Mouse (Mus musculus): ENCODE measurements at regions not wholly inside any gene's neighbourhood (a gene's known extent, or its start where the extent isn't known, plus 50 kb on each side); places are given as distances from the start of the nearest gene placed in this dataset.

GRCm38 (mm10) chr1:194223610-194224009 lies 394.4 kb upstream of the Plxna2 start:
- Histone ChIP-seq H3K9me3 (no peaks in the 10 kb centered on the region), H3K27me3 (no peaks in the 10 kb centered on the region), H3K27ac (peak overlapping the region; percentile 61), H3K36me3 (replicated peaks) (no peaks in the 10 kb centered on the region), H3K4me1 (peaks cover 51% of the 10 kb centered on the region), H3K9ac (no peak overlapping the region), H3K4me3 (replicated peaks) (no peak overlapping the region), H3K4me2 (no peak overlapping the region)
- no peak for ATAC-seq (ENCODE audit: low FRiP score)
- 48% methylated on average over 2 of the region's 2 CpGs for WGBS

DNA sequence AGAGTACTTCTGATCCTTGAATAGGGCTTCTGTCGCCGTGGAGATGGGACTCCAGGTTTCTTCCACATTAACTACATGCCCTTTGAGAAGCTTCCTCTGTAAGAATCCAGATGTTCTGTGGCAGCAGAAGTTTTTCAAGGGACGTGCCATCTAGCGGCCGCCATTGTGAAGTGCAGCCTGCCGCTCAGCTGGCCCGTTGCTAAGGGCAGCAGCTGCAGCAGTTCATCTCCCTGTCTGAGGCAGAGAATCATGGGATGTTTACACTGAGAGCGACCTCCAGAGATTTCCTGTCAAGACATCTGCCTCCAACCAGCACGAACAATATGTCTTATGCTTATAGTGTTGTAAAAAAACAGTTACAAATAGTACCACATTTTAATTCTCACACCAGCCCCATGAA lies 395.0 kb upstream of the Plxna2 start:
- no peaks in the 10 kb centered on the region for H3K36me3 ChIP-seq (replicated peaks)
- peak; percentile 75 for ATAC-seq (ENCODE audit: low FRiP score)
- WGBS: 2% methylated on average over 9 of the region's 9 CpGs
- no peaks in the 10 kb centered on the region for H3K27me3 ChIP-seq
- no peaks in the 10 kb centered on the region for H3K9me3 ChIP-seq
- H3K4me2 ChIP-seq: no peak overlapping the region
- H3K4me1 ChIP-seq: peaks cover 48% of the 10 kb centered on the region
- H3K4me3 ChIP-seq (replicated peaks): no peak overlapping the region
- no peak overlapping the region for H3K9ac ChIP-seq
- no peak overlapping the region for H3K27ac ChIP-seq

DNA sequence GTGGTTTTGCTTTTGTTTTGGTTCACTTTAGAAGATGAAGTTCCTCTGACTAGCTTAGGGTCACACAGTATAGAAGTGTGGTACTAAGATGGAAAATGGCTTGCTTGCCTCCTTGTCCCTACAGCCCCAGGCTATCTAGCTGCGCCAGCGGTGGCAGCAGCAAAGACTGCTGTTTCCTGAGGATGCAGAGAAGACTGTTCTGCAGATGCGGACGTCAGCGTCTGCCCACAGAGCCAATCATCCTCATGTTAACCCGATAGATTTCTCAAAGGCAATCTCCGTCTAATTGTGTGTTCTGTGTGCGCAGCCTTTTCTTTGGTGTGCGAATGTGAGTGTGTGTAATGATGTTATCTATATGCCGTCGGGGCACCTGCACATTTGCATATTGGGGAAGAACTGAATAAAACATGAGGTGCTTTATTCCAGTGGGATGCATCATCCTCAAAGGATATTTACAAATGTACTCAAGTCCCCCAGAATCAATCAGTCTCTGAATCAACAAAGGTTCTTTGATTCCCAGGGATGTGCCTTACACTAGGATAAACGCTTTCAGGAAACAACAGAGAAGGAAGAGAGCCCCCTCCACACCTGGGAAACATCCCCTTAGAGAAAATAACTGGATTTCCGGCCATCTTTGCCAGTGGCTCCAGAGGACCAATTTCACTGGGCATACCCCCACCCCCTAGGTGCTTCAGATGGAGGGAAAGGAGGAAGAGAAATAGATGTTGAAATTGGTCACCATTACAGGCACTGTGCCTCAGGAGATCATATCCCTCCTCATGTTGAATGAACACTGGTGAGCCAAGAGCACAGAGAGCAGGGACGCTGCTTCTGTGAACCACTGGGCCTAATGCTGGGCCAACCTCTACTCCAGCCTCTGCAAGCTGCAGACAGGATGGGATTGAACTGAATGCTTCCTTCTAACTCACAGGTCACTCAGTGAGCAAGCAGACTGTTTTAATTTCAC lies 409.7 kb upstream of the Plxna2 start:
- Histone ChIP-seq H3K9ac (no peak overlapping the region), H3K9me3 (no peaks in the 10 kb centered on the region), H3K4me1 (peaks cover 10% of the 10 kb centered on the region), H3K4me3 (replicated peaks) (no peak overlapping the region), H3K27ac (peak overlapping the region; percentile 71), H3K27me3 (no peaks in the 10 kb centered on the region), H3K36me3 (replicated peaks) (no peaks in the 10 kb centered on the region), H3K4me2 (peak overlapping the region; percentile 17; the same call in 1 of the 2 replicates)
- WGBS: 36% methylated on average over 14 of the region's 14 CpGs
- ATAC-seq (ENCODE audit: low FRiP score): peak; percentile 87

GRCm38 (mm10) chr1:194197516-194197915 lies 420.5 kb upstream of the Plxna2 start:
- Histone ChIP-seq H3K4me2 (no peak overlapping the region), H3K9ac (no peak overlapping the region), H3K27me3 (no peaks in the 10 kb centered on the region), H3K9me3 (no peaks in the 10 kb centered on the region), H3K27ac (no peak overlapping the region), H3K36me3 (replicated peaks) (no peaks in the 10 kb centered on the region), H3K4me3 (replicated peaks) (no peak overlapping the region), H3K4me1 (no peaks in the 10 kb centered on the region)
- 69% methylated on average over 2 of the region's 2 CpGs for WGBS
- no peak for ATAC-seq (ENCODE audit: low FRiP score)

DNA sequence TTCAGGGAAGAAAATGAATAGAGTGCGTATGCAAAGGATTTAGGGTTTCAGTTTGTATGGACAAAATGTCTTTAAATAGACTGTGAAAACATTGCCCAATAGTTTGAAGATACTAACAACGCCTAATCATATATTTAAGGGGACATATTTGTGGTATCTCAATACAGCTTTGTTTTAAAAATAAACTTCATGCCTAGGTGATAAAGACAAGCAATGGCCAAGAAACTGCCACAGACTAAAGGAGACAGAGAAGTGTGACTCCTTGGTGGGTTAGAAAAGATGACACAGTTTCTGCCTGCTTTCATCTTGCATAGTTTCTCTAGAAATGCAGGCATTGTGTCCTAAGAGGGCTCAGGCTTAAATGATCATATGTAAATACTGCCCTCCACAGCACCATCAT lies 435.7 kb upstream of the Plxna2 start:
- Histone ChIP-seq H3K9me3 (no peaks in the 10 kb centered on the region), H3K4me1 (no peaks in the 10 kb centered on the region), H3K9ac (no peak overlapping the region), H3K4me3 (replicated peaks) (no peak overlapping the region), H3K27ac (no peak overlapping the region), H3K36me3 (replicated peaks) (no peaks in the 10 kb centered on the region), H3K4me2 (no peak overlapping the region), H3K27me3 (no peaks in the 10 kb centered on the region)
- WGBS: 90% methylated on average over 2 of the region's 2 CpGs
- no peak for ATAC-seq (ENCODE audit: low FRiP score)

DNA sequence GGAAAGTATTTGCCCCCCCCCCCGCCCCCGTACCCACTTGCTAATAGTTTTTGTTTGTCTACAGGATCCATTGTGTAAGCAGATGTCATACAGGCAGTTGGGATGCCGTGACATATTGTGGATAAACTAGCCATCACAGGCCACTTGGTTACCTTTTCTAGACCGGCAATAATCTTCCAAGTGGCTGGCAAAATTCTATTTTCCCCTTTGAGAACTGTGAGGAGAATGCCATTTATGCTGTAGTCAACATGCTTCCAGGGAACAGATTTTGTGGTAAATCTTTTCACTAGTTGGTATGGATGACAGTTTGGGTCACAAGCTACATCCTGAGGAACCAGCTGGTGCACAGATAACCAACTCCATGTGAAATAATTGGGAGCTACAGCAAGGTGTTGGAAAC lies 456.5 kb upstream of the Plxna2 start:
- Histone ChIP-seq H3K27me3 (no peaks in the 10 kb centered on the region), H3K9ac (no peak overlapping the region), H3K4me3 (replicated peaks) (no peak overlapping the region), H3K36me3 (replicated peaks) (no peaks in the 10 kb centered on the region), H3K27ac (peak overlapping the region; percentile 73; the same call in 1 of the 2 replicates), H3K9me3 (no peaks in the 10 kb centered on the region), H3K4me1 (peaks cover 15% of the 10 kb centered on the region), H3K4me2 (no peak overlapping the region)
- ATAC-seq (ENCODE audit: low FRiP score): no peak; the same call in 1 of the 2 replicates
- WGBS: 68% methylated on average over 4 of the region's 4 CpGs

DNA sequence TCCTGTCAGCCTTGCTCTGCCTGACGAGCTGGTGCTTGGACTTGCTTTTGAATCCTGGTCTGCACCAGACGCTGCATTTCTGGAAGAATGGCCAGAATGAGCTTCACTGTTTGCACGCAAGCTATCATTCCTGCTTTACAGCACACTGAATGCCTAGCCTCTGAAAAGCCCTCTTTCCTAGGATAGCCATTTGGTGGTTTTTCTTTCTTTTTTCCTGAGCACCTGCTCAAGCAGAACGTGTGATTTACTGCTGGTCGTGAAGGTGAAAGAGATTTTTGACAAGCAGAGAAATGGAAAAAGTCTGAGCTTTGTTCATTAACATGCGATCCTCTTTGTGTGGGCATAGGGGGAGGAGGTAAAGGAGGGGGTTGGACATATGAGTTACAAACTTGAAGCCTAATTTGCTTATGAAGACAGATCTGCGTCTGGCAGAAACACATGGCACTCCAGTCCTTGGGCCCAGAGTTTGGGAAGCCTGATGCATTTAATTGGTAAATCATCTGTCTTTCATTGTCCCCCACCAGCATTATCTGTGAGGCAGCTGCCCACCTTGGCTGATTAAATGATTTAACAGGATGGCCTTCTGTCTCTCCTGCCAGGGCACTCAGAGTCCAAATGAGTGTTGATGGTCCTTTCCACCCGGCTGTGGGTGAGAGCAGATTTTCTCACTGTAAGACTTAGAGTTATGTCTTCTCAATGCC lies 457.1 kb upstream of the Plxna2 start:
- Histone ChIP-seq H3K27me3 (no peaks in the 10 kb centered on the region), H3K36me3 (replicated peaks) (no peaks in the 10 kb centered on the region), H3K9me3 (no peaks in the 10 kb centered on the region), H3K4me2 (peak overlapping the region; percentile 21; the same call in 1 of the 2 replicates), H3K9ac (no peak overlapping the region), H3K27ac (peak overlapping the region; percentile 73), H3K4me3 (replicated peaks) (no peak overlapping the region), H3K4me1 (peaks cover 15% of the 10 kb centered on the region)
- peak; percentile 88 for ATAC-seq (ENCODE audit: low FRiP score)
- WGBS: 23% methylated on average over 8 of the region's 8 CpGs

DNA sequence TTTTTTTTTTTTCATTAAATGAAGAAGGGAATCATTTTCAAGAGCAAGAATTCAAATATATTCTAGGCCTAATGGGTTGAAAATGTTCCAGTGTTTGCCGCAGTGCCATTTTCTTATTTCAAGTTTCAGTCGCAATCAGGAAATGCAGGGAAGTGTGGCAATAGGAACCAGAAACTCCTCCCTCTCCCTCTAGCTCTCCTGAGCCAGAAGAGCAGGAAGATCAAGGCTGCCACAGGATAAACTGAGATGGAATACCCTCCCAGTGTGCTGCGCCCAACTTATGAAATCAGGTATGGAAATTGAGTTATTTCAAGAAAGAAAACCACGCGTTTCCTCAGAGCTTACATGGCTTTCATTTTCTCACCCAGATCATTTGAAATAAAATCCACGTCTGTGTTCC lies 460.8 kb upstream of the Plxna2 start:
- no peaks in the 10 kb centered on the region for H3K27me3 ChIP-seq
- no peak overlapping the region for H3K4me3 ChIP-seq (replicated peaks)
- no peak overlapping the region for H3K4me2 ChIP-seq
- no peak overlapping the region for H3K9ac ChIP-seq
- no peaks in the 10 kb centered on the region for H3K9me3 ChIP-seq
- peaks cover 15% of the 10 kb centered on the region for H3K4me1 ChIP-seq
- WGBS: 90% methylated on average over 6 of the region's 6 CpGs
- H3K36me3 ChIP-seq (replicated peaks): no peaks in the 10 kb centered on the region
- H3K27ac ChIP-seq: no peak overlapping the region
- ATAC-seq (ENCODE audit: low FRiP score): no peak

- Histone ChIP-seq H3K27me3 (no peaks in the 10 kb centered on the region), H3K36me3 (replicated peaks) (no peaks in the 10 kb centered on the region), H3K9me3 (no peaks in the 10 kb centered on the region), H3K9ac (no peak overlapping the region), H3K4me1 (no peaks in the 10 kb centered on the region), H3K4me3 (replicated peaks) (no peak overlapping the region), H3K27ac (no peak overlapping the region), H3K4me2 (no peak overlapping the region)
- WGBS: 73% methylated on average over 11 of the region's 11 CpGs
- peak; percentile 36; the same call in 1 of the 2 replicates for ATAC-seq (ENCODE audit: low FRiP score)
Observed at GRCm38 (mm10) chr1:194148416-194149364, 469.3 kb upstream of the Plxna2 start.

DNA sequence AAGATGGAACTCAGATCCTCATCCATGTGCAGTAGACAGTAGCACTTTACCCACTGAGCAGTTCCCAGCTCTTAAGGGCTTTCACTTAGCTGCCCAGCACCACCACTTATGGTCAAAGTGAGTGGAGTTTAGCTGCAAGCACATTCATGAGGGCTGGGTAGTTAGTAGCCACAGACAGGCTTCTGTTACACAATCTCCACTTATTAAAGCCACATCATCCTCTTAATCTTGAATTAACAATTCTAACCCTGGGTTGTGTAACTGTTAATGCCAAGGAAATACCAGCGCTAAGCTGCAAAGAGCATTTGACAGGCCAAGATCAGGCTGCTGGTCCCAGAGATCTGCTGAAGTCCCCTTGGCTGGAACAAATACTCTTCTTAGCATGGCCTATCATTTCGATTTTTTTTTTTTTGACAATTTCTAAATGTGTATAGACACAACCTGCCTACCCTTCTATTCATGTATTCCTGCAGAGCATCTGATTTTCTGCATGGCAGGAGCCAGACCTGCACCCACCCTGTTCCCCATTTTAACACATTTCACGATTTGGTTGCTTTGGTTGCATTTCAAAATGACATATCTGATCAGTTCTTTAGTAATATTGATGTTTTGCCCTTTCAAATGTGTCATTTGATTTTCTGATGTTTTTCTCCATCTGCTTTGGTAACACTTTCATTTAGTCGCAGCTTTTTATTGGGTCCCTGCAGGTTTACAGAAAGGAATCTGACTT lies 500.2 kb upstream of the Plxna2 start:
- H3K4me3 ChIP-seq (replicated peaks): no peak overlapping the region
- 83% methylated on average over 4 of the region's 4 CpGs for WGBS
- H3K4me2 ChIP-seq: no peak overlapping the region
- no peaks in the 10 kb centered on the region for H3K36me3 ChIP-seq (replicated peaks)
- H3K9ac ChIP-seq: no peak overlapping the region
- no peak overlapping the region for H3K27ac ChIP-seq
- no peaks in the 10 kb centered on the region; the same call in 1 of the 2 replicates for H3K4me1 ChIP-seq
- H3K27me3 ChIP-seq: no peaks in the 10 kb centered on the region
- no peak for ATAC-seq (ENCODE audit: low FRiP score)
- H3K9me3 ChIP-seq: no peaks in the 10 kb centered on the region

DNA sequence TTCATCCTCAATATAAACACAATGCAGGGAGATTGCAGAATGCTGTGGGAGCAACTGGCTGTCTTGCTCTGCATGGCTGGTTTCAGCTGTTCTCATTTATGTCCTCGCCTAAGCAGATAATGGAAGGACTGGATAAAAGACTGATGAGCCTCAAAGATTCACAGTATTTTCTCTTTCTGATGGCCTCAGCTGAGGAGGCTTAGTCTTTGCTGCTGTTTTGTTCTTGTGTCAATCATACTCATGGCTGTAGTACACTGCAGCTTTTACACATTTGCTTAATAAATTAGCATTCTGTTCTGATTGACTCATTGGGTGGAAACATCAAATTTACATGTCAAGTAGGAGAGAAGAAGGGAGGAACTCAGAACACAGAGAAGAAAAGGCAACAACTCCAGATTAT lies 503.6 kb upstream of the Plxna2 start:
- peaks cover 4% of the 10 kb centered on the region; the same call in 1 of the 2 replicates for H3K27me3 ChIP-seq
- no peak overlapping the region for H3K9ac ChIP-seq
- H3K4me1 ChIP-seq: peaks cover 4% of the 10 kb centered on the region
- no peak overlapping the region for H3K27ac ChIP-seq
- 23% methylated on average over 1 of the region's 1 CpGs for WGBS
- no peak overlapping the region for H3K4me2 ChIP-seq
- 0 out of 2 replicates have a peak, but pooled peaks have one; percentile 44 for ATAC-seq (ENCODE audit: low FRiP score)
- no peak overlapping the region for H3K4me3 ChIP-seq (replicated peaks)
- no peaks in the 10 kb centered on the region for H3K36me3 ChIP-seq (replicated peaks)
- no peaks in the 10 kb centered on the region for H3K9me3 ChIP-seq

All from forebrain, embryonic 12.5 days (tissue).